Mouse (Mus musculus) T-cell, adult 2 months (primary cell): ENCODE results near the gene Nkx2-3.
A peak's percentile ranks its signal among the peaks of the same experiment; 100 is the strongest.

ENCODE experiments used
- DNase-seq: peaks from one replicate; pipeline ENCODE4 v3.0.0; 2022; ENCODE audit warnings: low spot score

Gene Nkx2-3

DNA sequence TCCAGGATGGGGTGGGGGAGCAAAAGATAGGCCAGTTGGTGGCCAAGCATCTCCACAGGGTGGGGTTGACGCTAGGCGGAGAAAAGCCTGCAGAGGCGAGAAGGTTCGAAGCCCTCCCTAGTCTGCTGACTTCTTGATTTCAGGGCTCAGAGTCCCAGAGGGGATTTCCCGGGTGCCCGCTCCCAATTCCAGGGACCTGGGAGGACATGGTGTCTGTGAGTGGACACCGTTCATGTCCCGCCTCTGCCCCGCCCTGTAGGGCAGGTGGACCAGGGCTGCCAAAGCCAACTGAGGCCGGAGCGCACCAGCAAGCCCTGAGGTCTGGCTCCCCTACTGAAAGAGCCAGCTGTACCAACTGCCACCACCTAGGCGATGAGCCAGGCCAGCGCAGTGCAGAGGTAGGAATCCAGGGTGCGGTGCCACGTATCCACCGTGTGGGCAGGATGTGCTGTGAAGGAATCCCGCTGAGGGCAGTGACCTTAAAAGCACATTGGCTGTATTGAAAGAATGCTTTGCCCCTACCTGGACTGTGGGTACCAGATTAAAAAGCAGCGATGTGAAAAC, 7.9 kb downstream of the Nkx2-3 start:
- DNase-seq: no peak

DNA sequence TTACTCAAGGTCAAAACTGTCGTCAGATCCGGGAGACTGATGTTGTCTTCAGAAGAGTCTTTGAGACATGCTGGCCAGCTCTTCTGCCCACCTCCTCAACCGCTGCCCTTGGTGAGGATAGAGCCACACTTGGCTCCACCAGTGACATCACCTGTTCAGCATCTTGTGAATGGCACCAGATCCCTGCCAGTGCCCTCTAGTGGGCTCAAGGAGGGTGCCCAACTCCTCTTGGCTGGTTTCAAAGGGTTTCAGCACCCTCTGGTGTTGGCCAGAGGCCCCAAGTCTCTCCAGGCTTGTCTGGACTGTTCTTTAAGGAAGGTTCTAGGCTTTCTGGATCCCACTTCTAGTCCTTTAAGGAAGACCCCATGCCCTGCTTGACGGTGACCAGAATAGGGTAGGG, 11.8 kb downstream of the Nkx2-3 start:
- peak; percentile 57 for DNase-seq

DNA sequence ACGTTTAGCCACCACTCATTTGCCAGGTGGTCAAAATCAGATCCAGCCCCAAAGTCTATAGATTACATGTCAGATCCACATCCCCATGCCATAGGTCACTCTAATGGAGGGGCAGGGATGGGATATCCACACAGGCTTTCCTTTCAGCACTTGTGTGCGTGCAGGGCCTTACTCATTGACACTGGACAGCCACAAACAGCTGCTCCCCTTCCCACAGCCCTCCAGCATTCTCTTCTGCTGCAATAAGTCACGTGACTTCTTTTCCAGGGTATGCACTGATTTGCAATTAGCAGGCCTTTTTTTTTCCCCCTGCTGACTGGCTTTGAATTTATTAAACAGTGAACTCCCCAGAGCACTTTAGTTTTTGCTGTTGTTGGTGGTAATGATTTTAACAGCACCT, 14.0 kb downstream of the Nkx2-3 start:
- no peak for DNase-seq

DNA sequence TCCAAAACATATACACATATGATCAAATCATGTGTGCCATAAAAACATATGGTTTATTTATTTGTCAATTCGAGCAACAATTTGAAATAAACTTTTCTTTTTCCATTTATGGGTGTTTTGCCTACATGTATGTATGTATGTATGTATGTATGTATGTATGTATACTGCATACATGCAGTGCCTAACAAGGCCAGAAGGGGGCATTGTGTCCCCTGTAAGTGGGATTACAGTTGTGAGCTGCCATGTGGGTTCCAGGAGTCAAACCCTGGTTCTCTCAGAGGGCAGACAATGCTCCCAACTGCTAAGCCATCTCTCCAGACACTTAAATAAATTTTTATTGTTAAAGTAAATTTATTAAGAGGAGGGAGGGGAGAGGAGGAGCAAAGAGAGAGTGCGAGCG, 15.2 kb downstream of the Nkx2-3 start:
- no peak for DNase-seq

DNA sequence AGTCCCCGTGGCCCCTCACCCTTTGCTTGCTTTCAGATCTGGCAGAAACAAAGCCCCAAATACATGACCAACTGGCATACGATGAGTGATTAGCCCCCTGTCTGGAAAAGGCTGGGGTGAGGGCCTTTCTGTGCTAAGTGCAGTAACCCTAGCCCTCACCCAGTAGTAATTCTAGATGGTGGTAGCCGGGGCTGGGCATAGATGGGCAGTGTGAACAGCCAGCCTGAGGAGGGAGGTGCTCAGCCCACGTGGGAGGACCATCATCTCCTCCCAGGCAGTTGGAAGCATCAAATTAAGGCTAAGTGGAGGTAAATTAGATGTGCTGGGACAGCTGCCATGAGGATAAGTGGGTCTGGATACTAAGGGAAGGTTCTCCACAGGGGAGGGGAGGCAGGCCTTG, 17.0 kb downstream of the Nkx2-3 start:
- no peak for DNase-seq

DNA sequence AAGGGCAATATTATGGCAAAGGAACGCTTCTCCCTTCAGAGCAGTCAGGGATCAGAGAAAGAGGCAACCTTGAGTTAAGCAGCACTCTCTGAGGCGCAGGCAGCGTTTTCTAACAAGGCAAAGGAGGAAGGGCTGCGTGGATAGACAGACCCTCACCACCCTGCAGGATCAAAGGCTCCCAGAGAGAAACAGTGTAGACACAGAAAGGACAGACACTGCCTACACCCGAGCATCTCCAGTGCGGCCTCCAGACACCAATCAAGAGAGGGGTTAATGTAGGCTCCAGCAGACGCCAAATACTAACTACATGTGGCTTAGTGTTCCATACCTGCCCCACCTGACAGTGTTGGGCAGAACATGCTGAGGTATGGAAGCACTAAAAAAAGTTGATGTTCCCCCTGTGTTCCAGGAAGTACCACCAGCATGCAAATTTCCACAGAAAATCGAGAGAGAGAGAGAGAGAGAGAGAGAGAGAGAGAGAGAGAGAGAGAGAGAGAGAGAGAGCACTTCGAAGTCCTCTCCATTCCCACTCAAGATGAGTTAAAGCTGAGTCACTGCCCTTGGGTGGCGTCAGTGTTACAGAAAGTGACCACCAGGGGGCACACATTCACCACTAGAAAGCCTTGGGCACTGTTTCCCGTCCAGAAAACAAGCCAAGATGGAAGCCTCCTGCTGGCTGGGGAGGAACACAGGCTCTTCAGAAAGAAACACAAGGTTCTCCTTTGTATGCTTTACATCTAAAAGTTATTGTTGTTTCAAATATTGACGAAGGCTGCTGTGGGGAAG, 18.5 kb downstream of the Nkx2-3 start:
- DNase-seq: peak; percentile 70

DNA sequence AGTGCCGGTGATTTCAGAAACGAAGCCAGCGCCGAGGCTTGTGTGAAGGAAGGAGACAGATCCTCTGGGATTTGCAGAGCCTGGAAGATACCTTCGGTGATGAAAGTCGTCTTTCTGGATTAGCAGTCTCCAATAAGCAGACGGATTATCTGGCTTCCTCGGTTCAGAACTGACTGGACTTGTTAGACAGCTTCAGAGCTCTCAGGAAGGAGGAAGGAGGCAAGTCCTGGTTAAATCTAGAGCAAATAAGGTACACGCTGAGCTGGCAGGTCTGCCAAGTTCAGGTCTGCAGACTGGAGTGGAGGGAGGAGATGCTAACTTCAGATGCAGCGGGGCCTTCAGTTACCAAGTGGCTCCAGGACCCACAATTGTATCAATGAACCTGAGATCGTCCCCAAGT, 29.7 kb downstream of the Nkx2-3 start:
- DNase-seq: no peak

DNA sequence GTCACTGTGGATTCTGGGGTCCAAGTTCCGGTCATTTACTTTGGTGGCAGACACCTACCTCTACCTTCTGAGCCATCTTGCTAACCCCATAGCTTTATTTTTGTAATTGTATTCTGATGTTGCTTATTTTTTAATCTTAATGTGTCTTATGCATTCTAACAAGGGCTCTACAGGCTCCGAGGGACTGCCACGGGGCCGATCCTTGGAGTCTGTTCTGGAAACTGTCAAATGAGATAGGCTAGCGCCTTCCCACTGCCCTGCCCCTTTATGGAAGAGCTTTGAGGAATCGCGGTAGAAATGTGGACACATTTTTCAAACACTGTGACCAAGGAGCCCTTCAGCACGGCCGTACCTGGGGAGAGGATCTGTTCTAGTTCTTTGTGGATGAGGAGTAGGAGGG, 30.7 kb downstream of the Nkx2-3 start:
- DNase-seq: no peak

DNA sequence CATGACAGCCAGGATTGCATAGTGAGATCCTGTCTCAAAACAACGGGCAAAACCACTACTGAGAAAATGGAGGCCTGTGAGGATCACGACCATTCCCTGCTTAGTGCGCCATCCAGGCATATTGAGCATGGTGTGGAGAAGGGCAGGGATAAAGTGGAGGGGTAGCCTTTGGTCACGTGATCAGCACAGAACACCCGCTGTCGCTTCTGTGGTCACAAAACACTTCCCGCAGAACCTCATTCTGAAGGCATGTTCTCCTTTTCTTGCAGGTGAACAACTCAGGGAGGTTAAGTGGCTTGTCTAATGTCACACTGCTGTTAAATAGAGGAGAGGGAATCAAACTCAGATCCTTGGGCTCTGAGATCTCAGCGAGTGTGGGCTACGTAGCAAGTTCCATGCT, 33.4 kb downstream of the Nkx2-3 start:
- DNase-seq: no peak

DNA sequence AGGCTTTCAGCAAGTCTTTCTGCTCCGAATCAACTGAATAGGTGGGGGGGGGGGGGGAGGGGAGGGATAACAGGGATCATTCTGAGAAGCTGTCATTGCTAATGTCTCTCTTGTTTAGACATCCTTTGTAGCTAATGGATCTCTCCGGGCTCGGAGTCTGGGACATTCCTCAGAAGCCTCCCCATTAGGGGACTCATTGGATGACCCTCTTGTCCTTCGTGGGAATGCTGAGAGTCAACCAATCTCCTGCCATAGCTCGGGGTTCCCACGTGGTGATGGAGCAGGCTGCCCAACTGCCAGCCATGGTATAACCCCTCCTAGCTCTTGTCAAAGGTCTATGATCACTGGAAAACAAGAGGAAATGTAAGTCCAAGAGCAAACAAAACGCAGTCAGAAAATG, 34.7 kb downstream of the Nkx2-3 start:
- DNase-seq: no peak

DNA sequence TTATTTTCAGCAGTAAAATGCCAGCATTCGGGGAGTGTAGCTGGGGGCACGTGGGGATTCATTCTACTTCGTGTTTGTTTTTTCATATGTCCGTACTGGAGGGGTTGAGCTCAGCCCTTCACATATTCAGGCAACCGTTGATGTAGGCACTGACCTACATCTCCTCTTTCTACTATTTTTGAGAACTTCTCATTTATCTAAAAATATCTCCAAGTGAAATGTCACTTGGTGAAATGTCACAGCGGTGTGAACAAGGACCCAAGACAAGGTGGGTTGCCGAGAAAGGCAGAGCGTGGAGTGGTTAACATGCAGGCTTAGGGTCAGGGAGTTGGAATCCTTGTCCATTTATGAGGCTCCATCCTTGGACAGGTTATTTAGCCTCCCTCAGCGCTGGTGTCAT, 35.1 kb downstream of the Nkx2-3 start:
- DNase-seq: no peak

DNA sequence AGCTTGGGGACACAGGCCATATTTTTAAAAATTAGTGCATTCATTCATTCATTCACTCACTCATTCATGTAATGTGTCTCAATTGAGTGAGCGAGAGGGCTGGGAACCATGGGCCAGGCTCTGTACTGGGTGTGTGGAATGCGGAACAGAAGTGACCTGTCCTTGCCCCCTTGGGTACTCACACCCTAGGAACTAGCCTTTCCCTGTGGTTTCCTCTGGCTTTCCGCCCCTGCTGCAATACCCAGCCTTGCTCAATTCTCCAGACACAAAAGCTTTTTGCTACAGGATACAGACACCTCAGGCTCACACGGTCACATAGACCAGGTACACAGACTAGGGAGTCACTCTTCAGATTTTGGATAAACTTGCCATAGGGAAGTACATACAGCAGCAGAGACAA, 36.2 kb downstream of the Nkx2-3 start:
- no peak for DNase-seq

DNA sequence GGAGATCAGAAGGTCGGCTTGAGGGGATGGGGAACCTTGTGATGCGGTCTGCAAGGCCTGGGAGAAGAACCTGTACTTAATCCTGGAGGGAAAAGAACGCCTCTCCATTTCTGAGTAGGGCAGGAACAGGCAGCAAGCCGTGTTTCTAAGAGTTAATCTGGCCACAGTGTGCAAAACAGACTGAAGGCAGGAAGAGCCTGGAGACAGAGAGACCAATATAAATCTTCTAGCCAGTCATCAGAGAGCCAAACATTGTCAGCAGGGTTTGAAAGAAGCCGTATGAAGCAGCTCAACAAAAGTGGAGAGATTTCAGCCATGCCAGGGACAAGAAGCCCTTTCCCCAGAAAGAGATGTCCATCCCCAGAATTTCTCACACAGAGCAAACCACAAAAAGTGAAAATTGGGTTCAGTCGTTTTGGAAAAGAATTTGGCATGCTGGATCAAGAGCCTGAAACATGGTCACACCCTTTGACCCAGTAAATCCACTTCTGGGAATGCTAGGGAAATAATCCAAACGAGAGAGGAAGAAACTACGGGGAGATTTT, 39.2 kb downstream of the Nkx2-3 start:
- no peak for DNase-seq

DNA sequence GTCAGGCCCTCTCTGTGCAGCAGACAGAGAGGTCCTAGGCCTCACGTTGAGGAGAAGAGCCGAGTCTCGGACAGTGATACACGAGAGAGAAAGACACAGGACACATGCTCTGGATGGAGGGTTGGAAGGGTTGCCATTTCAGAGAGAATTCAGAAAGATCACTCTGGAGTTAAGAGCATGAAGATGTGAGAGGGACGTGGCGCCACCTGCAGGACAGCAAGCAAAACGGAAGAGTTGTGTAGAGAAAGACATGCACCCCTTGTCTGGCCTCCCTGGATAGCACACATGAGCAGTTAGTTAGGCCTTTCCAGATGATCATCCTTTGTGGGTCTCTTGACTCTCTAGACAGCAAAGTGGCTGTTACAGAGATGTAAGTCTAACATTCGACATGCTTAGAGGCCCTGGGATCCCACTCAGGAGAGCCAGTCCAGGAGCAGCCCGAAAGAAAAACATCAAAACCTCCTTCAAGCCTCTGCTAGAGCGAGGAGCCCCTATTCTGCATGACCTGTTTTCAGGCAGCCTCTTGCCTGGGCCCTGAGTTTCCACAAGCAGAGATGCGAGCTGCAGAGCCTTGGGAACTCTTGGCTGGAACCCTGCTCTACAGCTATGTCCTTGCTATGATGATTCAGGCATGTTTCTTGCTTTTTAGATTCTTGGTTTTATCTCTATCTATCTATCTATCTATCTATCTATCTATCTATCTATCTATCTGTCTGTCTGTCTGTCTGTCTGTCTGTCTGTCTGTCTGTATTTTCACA, 43.8 kb downstream of the Nkx2-3 start:
- peak; percentile 34 for DNase-seq

DNA sequence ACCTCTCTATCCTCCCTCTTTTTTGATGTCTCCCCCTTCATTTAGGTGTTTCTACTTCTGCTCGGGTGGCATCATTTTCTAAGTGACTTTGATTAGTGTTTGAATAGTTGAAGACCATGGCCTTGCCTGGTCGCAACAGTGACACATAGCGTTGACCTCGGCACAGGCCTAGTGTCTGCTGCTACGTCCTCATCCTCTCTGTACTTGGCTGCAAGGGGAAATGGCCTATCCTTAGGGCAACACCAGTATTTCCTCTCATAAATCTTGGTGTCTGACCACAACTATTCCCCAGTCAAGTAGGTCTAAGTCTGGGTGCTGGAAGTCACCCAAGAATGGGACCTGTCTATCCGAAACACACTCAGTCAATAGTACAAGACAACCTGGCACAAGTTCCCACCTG, 47.5 kb downstream of the Nkx2-3 start:
- DNase-seq: no peak

DNA sequence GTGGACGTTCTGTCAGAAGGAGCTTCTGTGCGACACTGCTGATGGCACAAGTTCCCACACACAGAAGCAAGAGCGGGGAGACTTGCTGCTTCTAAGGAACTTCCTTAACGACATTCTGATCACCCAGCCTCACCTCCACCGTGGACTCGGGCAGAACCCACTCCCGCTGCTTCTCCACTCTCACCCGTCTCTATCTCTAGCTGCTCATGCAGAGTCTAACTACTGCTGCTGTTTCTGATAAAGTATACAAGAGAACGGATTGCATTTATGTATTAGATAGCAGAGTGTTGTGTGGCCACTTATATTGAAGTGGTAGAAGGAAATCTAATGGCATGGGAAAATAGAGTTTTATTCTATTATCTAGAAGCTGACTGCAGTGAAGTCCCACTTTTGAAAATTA, 48.6 kb downstream of the Nkx2-3 start:
- no peak for DNase-seq

DNA sequence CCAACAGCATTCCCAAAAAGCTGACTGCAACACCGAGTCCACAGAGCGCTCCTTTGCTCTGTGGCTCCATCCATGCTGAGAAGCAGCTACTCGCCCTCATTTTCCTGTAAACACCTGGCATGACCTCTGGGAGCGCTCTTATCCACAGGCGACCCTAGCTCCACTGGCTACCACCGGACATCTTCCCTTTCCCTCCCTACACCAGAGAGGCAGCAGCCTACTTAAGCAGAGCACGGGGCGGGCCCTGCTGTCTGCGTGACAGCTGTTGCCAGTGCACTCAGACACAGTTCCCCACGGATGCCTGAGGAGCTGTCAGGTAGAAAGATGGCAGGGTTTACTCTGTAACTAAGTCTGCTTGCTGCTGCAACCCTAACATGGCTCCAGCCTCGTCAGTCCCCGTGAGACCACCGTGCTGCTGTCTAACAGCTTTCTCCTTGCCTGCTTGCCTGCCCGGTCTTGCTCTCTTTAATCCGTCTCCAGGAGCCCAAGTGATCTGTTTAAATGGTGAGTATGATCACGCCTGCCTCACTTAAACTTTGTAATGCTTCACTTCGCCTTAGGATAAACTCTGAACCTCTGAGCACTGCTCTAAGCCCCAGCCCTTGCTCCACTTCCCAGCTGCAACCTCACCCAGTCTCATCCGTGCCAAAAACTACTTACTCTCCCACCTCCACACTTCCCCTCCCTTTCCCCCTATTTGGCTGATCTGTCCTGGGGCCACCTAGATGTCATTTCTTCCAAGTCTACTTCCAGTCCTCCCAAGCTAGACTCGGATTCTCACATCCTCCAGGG, 50.2 kb downstream of the Nkx2-3 start:
- DNase-seq: no peak

DNA sequence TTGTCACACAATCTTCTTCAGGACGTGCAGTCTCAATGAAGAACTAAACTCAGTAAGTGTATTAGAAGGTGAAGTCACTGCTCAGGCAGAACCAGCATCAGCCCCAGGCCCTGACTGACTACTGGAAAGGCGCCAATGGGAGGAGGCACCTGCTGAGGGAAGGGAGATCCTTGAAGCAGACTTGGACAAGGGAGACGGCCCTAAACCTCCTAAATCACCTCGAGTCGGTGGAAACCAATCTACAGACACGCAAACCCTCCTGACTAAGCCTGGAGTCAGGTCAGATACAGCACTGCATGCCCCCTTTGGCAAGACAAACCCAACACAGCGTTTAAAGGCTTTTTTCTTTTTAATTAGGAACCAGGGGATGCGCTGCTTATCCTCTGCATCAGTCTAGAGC, 51.3 kb downstream of the Nkx2-3 start:
- no peak for DNase-seq
